Mouse (Mus musculus): Measurements from ENCODE around the gene Slit1. TPM values are rescaled to one million over a fixed set of nuclear protein-coding genes. Genes with fewer than 3 reads are reported as not detected.
A peak's percentile ranks its signal among the peaks of the same experiment; 100 is the strongest.

Slit1 gene
- polyA plus RNA-seq, 1 experiment from 2014 or later: 14.4 TPM

- Histone ChIP-seq H3K27ac (peak overlapping the region; percentile 74), H3K4me2 (no peak overlapping the region)
- peak; percentile 44 for ATAC-seq
Observed at GRCm38 (mm10) chr19:41697807-41698515, 45.5 kb downstream of the Slit1 start.

DNA sequence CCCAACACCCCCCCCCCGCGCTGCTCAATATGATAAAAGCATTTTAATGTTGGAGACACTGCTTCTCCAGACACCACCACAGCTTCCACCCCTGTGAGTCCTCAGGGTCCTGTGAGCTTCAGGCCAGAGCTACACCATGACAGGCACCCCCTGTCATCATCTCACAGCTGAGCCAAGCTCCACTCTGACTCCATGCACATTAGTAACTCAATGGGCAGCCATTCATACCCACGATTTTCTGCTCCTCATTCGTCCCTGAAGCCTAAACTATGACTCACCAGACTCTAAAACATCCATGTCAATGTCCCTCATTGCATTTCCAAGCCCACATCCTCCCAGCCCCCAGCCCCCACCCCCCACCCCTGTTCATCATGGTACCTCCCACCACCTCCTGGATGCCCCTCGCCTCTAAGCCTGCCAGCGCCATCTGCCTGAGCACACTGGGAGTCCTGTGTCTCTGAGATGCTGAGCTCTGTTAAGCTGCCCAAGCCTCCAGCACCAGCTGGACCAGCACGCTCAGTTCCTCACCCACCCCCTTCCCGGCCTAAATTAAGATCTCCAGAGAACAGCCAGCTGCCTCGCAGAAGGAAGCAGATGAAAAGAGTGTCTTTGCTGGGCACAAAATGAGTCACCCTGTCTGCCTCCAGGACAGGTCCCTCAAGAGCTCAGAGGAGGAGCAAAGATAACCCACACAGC lies 46.2 kb downstream of the Slit1 start:
- ATAC-seq: peak; percentile 83
- WGBS: 32% methylated on average over 9 of the region's 9 CpGs

More at GRCm38 (mm10) chr19:41697807-41698515, 45.5 kb downstream of the Slit1 start:
- Histone ChIP-seq H3K9me3 (replicated peaks) (no peaks in the 10 kb centered on the region), H3K4me3 (no peak overlapping the region), H3K4me1 (peaks cover 70% of the 10 kb centered on the region), H3K9ac (no peak overlapping the region), H3K36me3 (ENCODE audit: poor library complexity, severe bottlenecking) (no peaks in the 10 kb centered on the region), H3K27me3 (no peaks in the 10 kb centered on the region)
- WGBS: 72% methylated on average over 6 of the region's 6 CpGs

GRCm38 (mm10) chr19:41696443-41696842 lies 47.0 kb downstream of the Slit1 start:
- no peak overlapping the region for H3K4me2 ChIP-seq
- WGBS: 90% methylated on average over 9 of the region's 9 CpGs
- H3K27ac ChIP-seq: no peak overlapping the region
- H3K36me3 ChIP-seq (ENCODE audit: poor library complexity, severe bottlenecking): no peaks in the 10 kb centered on the region
- H3K4me1 ChIP-seq: peaks cover 78% of the 10 kb centered on the region
- H3K9me3 ChIP-seq (replicated peaks): no peaks in the 10 kb centered on the region
- no peak for ATAC-seq
- H3K27me3 ChIP-seq: no peaks in the 10 kb centered on the region
- H3K9ac ChIP-seq: no peak overlapping the region
- H3K4me3 ChIP-seq: no peak overlapping the region

More for the DNA sequence above, 46.2 kb downstream of the Slit1 start:
- peaks cover 73% of the 10 kb centered on the region for H3K4me1 ChIP-seq
- no peaks in the 10 kb centered on the region for H3K27me3 ChIP-seq
- H3K9ac ChIP-seq: no peak overlapping the region
- H3K4me3 ChIP-seq: no peak overlapping the region
- no peaks in the 10 kb centered on the region for H3K9me3 ChIP-seq (replicated peaks)
- no peaks in the 10 kb centered on the region for H3K36me3 ChIP-seq (ENCODE audit: poor library complexity, severe bottlenecking)
- H3K4me2 ChIP-seq: no peak overlapping the region
- peak overlapping the region; percentile 74 for H3K27ac ChIP-seq

- Histone ChIP-seq H3K4me1 (peaks cover 85% of the 10 kb centered on the region), H3K4me2 (no peak overlapping the region), H3K36me3 (ENCODE audit: poor library complexity, severe bottlenecking) (no peaks in the 10 kb centered on the region), H3K27me3 (no peaks in the 10 kb centered on the region), H3K27ac (no peak overlapping the region), H3K9ac (no peak overlapping the region), H3K9me3 (replicated peaks) (no peaks in the 10 kb centered on the region), H3K4me3 (no peak overlapping the region)
- 72% methylated on average over 6 of the region's 6 CpGs for WGBS
- ATAC-seq: no peak
Observed at GRCm38 (mm10) chr19:41695046-41695445, 48.4 kb downstream of the Slit1 start.

DNA sequence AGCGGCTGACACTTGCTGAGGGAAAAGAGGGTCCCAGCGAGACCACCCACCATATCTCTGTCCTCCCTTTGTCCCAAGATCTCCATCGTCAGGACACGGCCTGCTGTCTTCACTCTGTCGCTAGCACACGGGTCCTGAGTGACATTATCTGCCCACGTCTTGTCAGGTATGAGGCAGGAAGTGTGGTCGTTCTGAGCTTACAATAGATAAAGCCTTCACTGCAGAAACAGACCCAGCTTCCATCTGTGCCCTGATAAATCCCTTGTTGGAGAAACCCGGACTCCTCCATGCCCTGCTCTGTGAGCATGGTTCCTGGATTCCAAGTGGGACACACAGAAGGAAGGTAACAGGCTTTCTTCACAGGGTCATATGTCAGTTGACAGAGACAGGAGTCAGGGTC lies 48.9 kb downstream of the Slit1 start:
- H3K4me1 ChIP-seq: peaks cover 87% of the 10 kb centered on the region
- H3K4me2 ChIP-seq: no peak overlapping the region
- no peaks in the 10 kb centered on the region for H3K9me3 ChIP-seq (replicated peaks)
- WGBS: 76% methylated on average over 9 of the region's 9 CpGs
- no peaks in the 10 kb centered on the region for H3K36me3 ChIP-seq (ENCODE audit: poor library complexity, severe bottlenecking)
- no peaks in the 10 kb centered on the region for H3K27me3 ChIP-seq
- 0 out of 2 replicates have a peak overlapping the region, but pooled peaks have one; percentile 7 for H3K9ac ChIP-seq
- no peak overlapping the region for H3K4me3 ChIP-seq
- H3K27ac ChIP-seq: peak overlapping the region; percentile 73
- no peak for ATAC-seq

DNA sequence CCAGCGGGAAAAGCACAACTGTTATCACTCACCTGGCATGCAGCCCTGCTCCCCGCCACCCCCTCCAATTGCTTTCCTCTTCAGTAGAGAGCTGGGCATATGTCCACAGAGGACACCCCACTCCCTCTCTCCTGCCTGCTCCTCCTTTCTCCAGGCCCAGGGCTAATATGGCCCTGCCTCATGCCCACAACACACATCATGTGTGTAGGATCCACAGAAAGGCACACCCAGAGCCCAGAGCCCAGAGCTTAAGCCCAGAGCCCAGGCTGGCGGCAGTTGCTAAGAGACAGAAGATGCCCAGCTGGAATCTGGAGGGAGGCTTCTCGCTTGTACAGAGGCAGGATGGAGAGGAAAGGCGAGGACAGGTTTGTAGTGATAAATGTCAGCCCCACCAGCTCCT lies 49.7 kb downstream of the Slit1 start:
- WGBS: 38% methylated on average over 5 of the region's 5 CpGs
- peaks cover 87% of the 10 kb centered on the region for H3K4me1 ChIP-seq
- 0 out of 2 replicates have a peak overlapping the region, but pooled peaks have one; percentile 7 for H3K9ac ChIP-seq
- peak overlapping the region; percentile 12; the same call in 1 of the 2 replicates for H3K4me2 ChIP-seq
- H3K9me3 ChIP-seq (replicated peaks): no peaks in the 10 kb centered on the region
- peak overlapping the region; percentile 73 for H3K27ac ChIP-seq
- H3K4me3 ChIP-seq: no peak overlapping the region
- H3K36me3 ChIP-seq (ENCODE audit: poor library complexity, severe bottlenecking): no peaks in the 10 kb centered on the region
- no peak for ATAC-seq
- no peaks in the 10 kb centered on the region for H3K27me3 ChIP-seq

- H3K9ac ChIP-seq: no peak overlapping the region
- H3K4me3 ChIP-seq: no peak overlapping the region
- H3K27ac ChIP-seq: peak overlapping the region; percentile 67; the same call in 1 of the 2 replicates
- WGBS: 36% methylated on average over 10 of the region's 10 CpGs
- peaks cover 83% of the 10 kb centered on the region for H3K4me1 ChIP-seq
- no peaks in the 10 kb centered on the region for H3K27me3 ChIP-seq
- peak; percentile 28 for ATAC-seq
- no peaks in the 10 kb centered on the region for H3K36me3 ChIP-seq (ENCODE audit: poor library complexity, severe bottlenecking)
- H3K4me2 ChIP-seq: no peak overlapping the region
- H3K9me3 ChIP-seq (replicated peaks): no peaks in the 10 kb centered on the region
Observed at GRCm38 (mm10) chr19:41690064-41690463, 53.4 kb downstream of the Slit1 start.

- WGBS: 10% methylated on average over 13 of the region's 13 CpGs
- ATAC-seq: peak; percentile 46; the same call in 1 of the 2 replicates
- H3K9ac ChIP-seq: 0 out of 2 replicates have a peak overlapping the region, but pooled peaks have one; percentile 26
- peaks cover 76% of the 10 kb centered on the region for H3K4me1 ChIP-seq
- peak overlapping the region; percentile 2; the same call in 1 of the 2 replicates for H3K4me2 ChIP-seq
- H3K27me3 ChIP-seq: no peaks in the 10 kb centered on the region
- H3K9me3 ChIP-seq (replicated peaks): no peaks in the 10 kb centered on the region
- no peak overlapping the region for H3K4me3 ChIP-seq
- peak overlapping the region; percentile 83 for H3K27ac ChIP-seq
- H3K36me3 ChIP-seq (ENCODE audit: poor library complexity, severe bottlenecking): no peaks in the 10 kb centered on the region
Observed at GRCm38 (mm10) chr19:41688251-41688650, 55.2 kb downstream of the Slit1 start.

DNA sequence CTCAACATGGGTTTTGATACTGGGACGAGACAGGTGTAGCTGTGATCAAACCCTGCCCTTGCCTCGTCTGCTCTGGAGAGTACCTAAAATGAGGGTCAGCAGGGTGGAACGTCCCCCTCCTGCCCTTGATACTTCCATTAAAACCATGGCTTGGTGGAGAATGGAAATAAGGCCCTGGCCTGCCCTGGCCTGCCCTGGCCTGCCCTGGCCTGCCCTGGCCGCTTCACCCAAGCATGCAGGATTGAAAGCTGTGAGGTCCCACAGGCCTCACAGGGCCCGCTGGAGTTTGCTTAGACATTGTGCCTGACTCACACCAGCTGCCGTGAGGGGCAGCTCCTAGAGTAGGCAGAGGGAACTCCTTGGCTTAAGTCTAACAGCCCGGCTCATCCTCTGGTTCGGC lies 55.6 kb downstream of the Slit1 start:
- Histone ChIP-seq H3K9me3 (replicated peaks) (no peaks in the 10 kb centered on the region), H3K27me3 (no peaks in the 10 kb centered on the region), H3K36me3 (ENCODE audit: poor library complexity, severe bottlenecking) (no peaks in the 10 kb centered on the region), H3K27ac (peak overlapping the region; percentile 83), H3K4me1 (peaks cover 72% of the 10 kb centered on the region), H3K9ac (0 out of 2 replicates have a peak overlapping the region, but pooled peaks have one; percentile 5), H3K4me3 (no peak overlapping the region), H3K4me2 (no peak overlapping the region)
- WGBS: 63% methylated on average over 8 of the region's 8 CpGs
- peak; percentile 14; the same call in 1 of the 2 replicates for ATAC-seq

DNA sequence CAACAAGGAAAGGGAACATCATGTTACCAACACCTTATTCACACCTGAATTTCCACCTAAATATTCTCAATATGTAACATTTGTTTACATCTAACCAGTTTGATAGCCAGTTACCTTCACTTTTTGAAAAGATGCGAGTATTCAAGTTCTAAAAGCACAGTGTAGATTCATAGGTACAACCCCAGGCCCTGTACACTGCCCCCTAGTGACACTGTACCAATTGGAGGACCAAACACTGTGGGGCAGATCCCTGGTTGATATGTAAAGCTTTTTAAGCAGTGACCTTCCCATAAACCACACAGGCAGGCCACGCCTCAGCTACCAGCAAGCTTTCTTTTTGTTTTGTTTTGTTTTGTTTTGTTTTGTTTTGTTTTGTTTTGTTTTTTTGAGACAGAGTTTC lies 57.3 kb downstream of the Slit1 start:
- ATAC-seq: no peak
- no peak overlapping the region for H3K9ac ChIP-seq
- 90% methylated on average over 2 of the region's 2 CpGs for WGBS
- H3K36me3 ChIP-seq (ENCODE audit: poor library complexity, severe bottlenecking): no peaks in the 10 kb centered on the region
- no peaks in the 10 kb centered on the region for H3K27me3 ChIP-seq
- no peak overlapping the region for H3K4me2 ChIP-seq
- H3K27ac ChIP-seq: no peak overlapping the region
- H3K4me1 ChIP-seq: peaks cover 73% of the 10 kb centered on the region
- H3K9me3 ChIP-seq (replicated peaks): no peaks in the 10 kb centered on the region
- no peak overlapping the region for H3K4me3 ChIP-seq

DNA sequence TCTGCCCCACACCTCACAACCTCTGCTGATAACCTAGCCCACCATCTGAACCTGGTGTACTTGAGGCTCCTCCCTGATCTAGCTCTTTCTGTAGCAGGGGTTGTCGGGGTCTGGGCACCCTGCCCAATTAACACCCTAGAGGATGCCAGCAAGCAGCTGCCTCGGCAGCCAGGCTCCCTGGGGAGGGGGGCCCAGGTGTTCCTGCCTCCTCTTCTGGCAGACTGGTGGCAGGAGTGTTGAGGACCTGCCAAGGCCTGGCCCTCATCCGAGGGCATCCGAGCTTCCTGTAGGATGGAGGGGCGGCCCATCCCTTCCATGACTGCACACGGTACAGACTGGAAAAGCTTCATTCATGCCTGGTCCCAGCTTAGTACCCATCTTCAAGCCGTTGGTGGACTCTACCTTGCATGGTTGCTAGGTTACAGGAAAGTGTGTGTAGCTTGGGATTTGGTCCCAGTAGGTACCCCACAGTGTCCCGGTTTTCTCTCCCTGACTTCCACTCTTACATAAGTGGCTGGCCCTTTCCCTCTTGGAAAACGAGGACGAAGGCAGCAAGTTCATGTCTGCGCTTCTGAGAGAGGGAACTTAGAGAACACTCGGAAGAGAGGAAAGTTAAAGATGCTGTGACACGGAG lies 57.9 kb downstream of the Slit1 start:
- H3K9me3 ChIP-seq (replicated peaks): no peaks in the 10 kb centered on the region
- H3K4me3 ChIP-seq: no peak overlapping the region
- no peak overlapping the region for H3K4me2 ChIP-seq
- H3K36me3 ChIP-seq (ENCODE audit: poor library complexity, severe bottlenecking): no peaks in the 10 kb centered on the region
- H3K27ac ChIP-seq: peak overlapping the region; percentile 25; the same call in 1 of the 2 replicates
- H3K9ac ChIP-seq: no peak overlapping the region
- H3K27me3 ChIP-seq: no peaks in the 10 kb centered on the region
- peaks cover 69% of the 10 kb centered on the region for H3K4me1 ChIP-seq
- WGBS: 70% methylated on average over 13 of the region's 13 CpGs
- ATAC-seq: peak; percentile 41

GRCm38 (mm10) chr19:41684874-41685273 lies 58.6 kb downstream of the Slit1 start:
- Histone ChIP-seq H3K4me3 (no peak overlapping the region), H3K4me1 (peaks cover 63% of the 10 kb centered on the region), H3K27me3 (no peaks in the 10 kb centered on the region), H3K27ac (peak overlapping the region; percentile 25), H3K4me2 (no peak overlapping the region), H3K36me3 (ENCODE audit: poor library complexity, severe bottlenecking) (no peaks in the 10 kb centered on the region), H3K9ac (no peak overlapping the region), H3K9me3 (replicated peaks) (no peaks in the 10 kb centered on the region)
- no peak for ATAC-seq
- 80% methylated on average over 1 of the region's 1 CpGs for WGBS
